Mouse (Mus musculus) erythroblast, embryonic 14.5 days (primary cell): ENCODE results near the gene Ypel2.

Experiments
- GATA1 ChIP-seq: IDR thresholded peaks from 2 replicates; pipeline ENCODE4 v1.6.1; 2012; ENCODE audit warnings: low read length, inconsistent platforms, mixed read lengths
- TAL1 ChIP-seq: IDR thresholded peaks from 3 replicates; pipeline ENCODE4 v1.6.1; 2012; ENCODE audit warnings: low read length, inconsistent platforms, mixed read lengths

DNA sequence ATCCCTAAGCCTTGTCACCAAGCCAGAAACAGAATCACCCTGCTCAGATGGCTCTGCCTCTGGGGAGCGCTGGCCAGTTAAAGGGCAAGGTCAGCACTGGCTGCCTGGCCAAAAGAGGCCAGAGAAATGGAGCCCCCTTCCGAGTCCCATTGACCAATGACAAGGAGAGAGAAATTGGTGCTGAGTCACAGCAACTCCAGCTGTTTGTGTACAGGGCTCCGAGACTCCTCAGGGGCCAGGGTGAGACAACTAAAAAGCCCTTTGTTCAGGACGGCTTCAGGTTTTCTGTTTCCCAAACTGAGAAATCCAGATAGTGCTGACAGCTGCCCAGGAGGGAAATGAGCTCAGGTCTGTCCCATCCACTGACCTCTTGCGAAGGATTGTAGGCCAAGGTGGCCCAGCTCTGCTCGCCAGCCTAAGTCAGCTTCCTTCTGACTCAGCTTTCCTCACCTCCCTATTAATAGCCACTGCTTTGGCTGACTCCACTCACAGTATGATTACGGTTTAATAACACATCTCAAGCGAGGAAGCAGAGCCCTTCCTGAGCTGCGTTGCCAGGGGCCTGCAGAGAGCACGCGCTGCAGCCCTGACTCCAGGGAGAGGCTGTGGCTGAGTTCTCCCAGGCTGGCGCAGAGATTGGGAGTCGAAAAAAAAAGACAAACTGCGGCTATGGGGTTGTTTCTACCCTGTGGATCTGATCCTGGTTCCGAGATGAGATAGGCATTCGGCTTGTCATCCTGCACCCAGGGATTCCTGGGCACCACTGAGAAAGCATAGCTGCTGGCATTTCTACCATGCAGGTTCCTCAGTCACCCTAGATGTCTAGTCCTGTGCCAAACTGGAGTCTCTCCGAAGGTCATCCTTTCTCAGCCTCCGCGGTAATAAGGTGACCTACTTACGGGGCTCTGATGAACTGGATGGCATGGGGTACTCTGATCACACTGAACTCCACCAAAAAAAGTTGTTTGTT lies 73.1 kb downstream of the Ypel2 start:
- TF ChIP-seq GATA1 (no peak), TAL1 (no peak)
